ENCODE assay signal across 8 mouse cellular contexts in the genomic region with DNA sequence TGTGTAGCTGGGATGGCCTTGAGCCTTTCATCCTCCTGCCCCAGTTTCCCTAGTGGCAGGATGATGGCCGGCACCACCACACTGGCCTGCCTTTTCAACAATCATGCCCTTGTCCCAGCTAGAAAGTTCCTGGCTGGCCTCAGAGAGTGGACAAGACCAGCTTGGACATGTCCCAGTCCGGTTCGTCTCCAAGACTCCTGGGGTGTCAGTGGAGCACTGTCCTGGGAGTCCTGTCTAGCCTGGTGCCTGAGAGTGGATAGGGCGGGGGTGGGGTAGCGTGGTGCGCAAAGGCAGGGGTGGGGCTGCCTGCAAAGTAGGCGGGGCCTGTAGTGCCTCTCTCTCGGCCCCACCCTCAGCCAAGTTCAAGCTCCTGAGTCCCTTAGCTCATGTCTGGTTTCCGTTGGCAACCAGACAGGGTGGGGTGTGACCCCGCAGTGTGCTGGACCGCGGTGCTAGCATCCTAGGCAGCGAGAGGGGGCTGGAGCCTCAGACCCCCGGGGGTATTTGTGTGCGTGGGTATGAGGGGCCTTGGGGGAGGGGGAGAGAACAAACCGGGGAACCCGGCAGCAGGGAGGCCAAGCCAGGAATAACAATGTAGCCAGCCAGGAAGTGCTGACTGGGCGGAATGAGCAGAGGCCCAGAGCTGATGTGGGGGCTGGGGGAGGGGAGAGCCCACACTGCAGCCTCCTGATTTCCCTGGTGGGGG. TPM values are rescaled to one million over a fixed set of nuclear protein-coding genes. Genes with fewer than 3 reads are reported as not detected.
DNase-seq lines count a peak whose midpoint lies in the region; ATAC-seq and TF ChIP-seq lines count a peak whose summit lies in the region.

No protein-coding gene starts in this region.

- H3K36me3 ChIP-seq in forebrain, embryonic 12.5 days (replicated peaks): peaks cover 26% of the 10 kb centered on the region
- peaks cover 17% of the 10 kb centered on the region for H3K36me3 ChIP-seq in hindbrain, embryonic 10.5 days
- peaks cover 39% of the 10 kb centered on the region for H3K36me3 ChIP-seq in stomach, postnatal 0 days (ENCODE audit: control insufficient read depth, insufficient read depth, low read length)

- H3K9me3 ChIP-seq in forebrain, embryonic 12.5 days: no peaks in the 10 kb centered on the region
- H3K9me3 ChIP-seq in hindbrain, embryonic 10.5 days: no peaks in the 10 kb centered on the region
- no peaks in the 10 kb centered on the region for H3K9me3 ChIP-seq in stomach, postnatal 0 days (ENCODE audit: control insufficient read depth, low read length)

- peak overlapping the region; percentile 36 for H3K9ac ChIP-seq in forebrain, embryonic 12.5 days
- H3K9ac ChIP-seq in stomach, postnatal 0 days (ENCODE audit: low read length): no peak overlapping the region

- peak; percentile 49 for TF ChIP-seq CTCF in layer of hippocampus, adult 2 months (conservative IDR thresholded peaks at IDR 0.05)
- no peak; the same call in 1 of the 2 replicates for TF ChIP-seq CTCF in stomach, postnatal 0 days (IDR thresholded peaks at IDR 0.05; ENCODE audit: low read depth)

- no peak overlapping the region for H3K4me3 ChIP-seq in layer of hippocampus, adult 2 months
- H3K4me3 ChIP-seq in forebrain, embryonic 12.5 days (replicated peaks): peak overlapping the region; percentile 11; the same call in 1 of the 2 replicates
- H3K4me3 ChIP-seq in hindbrain, embryonic 10.5 days: peak overlapping the region; percentile 41
- peak overlapping the region; percentile 2; the same call in 1 of the 2 replicates for H3K4me3 ChIP-seq in stomach, postnatal 0 days (ENCODE audit: low read depth, low read length)

- intact Hi-C loops in left cerebral cortex, postnatal 14 days (cut with DNase I): no loop called here

- ATAC-seq in forebrain, embryonic 12.5 days (ENCODE audit: low FRiP score): peak; percentile 78
- 0 out of 2 replicates have a peak, but pooled peaks have one; percentile 19 for ATAC-seq in megakaryocyte, adult 5-6 weeks (ENCODE audit: poor library complexity, severe bottlenecking)
- ATAC-seq in stomach, postnatal 0 days (ENCODE audit: low FRiP score, low TSS enrichment): peak; percentile 82

- H3K4me1 ChIP-seq in forebrain, embryonic 12.5 days: peaks cover 56% of the 10 kb centered on the region
- H3K4me1 ChIP-seq in hindbrain, embryonic 10.5 days (replicated peaks): peaks cover 91% of the 10 kb centered on the region
- H3K4me1 ChIP-seq in stomach, postnatal 0 days (replicated peaks; ENCODE audit: control insufficient read depth, insufficient read depth): peaks cover 8% of the 10 kb centered on the region

- H3K27me3 ChIP-seq in forebrain, embryonic 12.5 days: peaks cover 50% of the 10 kb centered on the region
- peaks cover 86% of the 10 kb centered on the region for H3K27me3 ChIP-seq in hindbrain, embryonic 10.5 days (ENCODE audit: insufficient read depth, poor library complexity, severe bottlenecking)
- H3K27me3 ChIP-seq in stomach, postnatal 0 days (ENCODE audit: control insufficient read depth, insufficient read depth, low read length): no peaks in the 10 kb centered on the region

- H3K4me2 ChIP-seq in forebrain, embryonic 12.5 days: peak overlapping the region; percentile 39
- H3K4me2 ChIP-seq in stomach, postnatal 0 days (replicated peaks; ENCODE audit: low read depth): peak overlapping the region; percentile 17; the same call in 1 of the 2 replicates

- peak in 1 of 2 experiments; percentile 60 for DNase-seq in layer of hippocampus, adult 2 months (ENCODE audit: low spot score in 2 of 2)
- no peak for DNase-seq in layer of hippocampus, adult 9-10 months (ENCODE audit: low spot score)
- DNase-seq in c-Kit-positive CD71-positive TER-119-negative erythroid progenitor cells, embryonic 14.5 days (ENCODE audit: low read depth): peak; percentile 69
- DNase-seq in hindbrain, embryonic 10.5 days (ENCODE audit: low spot score): peak; percentile 85
- peak; percentile 54 to 65 for DNase-seq in left cerebral cortex, postnatal 14 days (ENCODE audit: low spot score in 2 of 2)
- DNase-seq in stomach, postnatal 0 days (ENCODE audit: low spot score): peak; percentile 84

- whole genome bisulfite sequencing in forebrain, embryonic 12.5 days: 5% methylated on average over 18 of the region's 18 CpGs
- WGBS in hindbrain, embryonic 10.5 days: 5% methylated on average over 18 of the region's 18 CpGs
- WGBS in stomach, postnatal 0 days: 10% methylated on average over 18 of the region's 18 CpGs

- TF ChIP-seq EP300 in stomach, postnatal 0 days (optimal IDR thresholded peaks at IDR 0.05): no peak

- H3K27ac ChIP-seq in layer of hippocampus, adult 2 months: peak overlapping the region; percentile 86
- peak overlapping the region; percentile 84 for H3K27ac ChIP-seq in forebrain, embryonic 12.5 days
- H3K27ac ChIP-seq in hindbrain, embryonic 10.5 days: peak overlapping the region; percentile 93
- H3K27ac ChIP-seq in stomach, postnatal 0 days (replicated peaks): peak overlapping the region; percentile 83

RNA-seq across cellular contexts. Expression of gene Smim24, which starts 8.8 kb away (rescaled TPM):
- 1 to 10 TPM; 1.9 to 2.1 TPM for total RNA-seq in layer of hippocampus, adult 2 months (2021)
- polyA plus RNA-seq in forebrain, embryonic 12.5 days (2016; fragmentation: Nextera tagmentation; extraction: Ambion mirVana): 1.8 and 2.6 TPM in 2 replicates
- polyA plus RNA-seq in hindbrain, embryonic 10.5 days (2016; fragmentation: Nextera tagmentation; extraction: Ambion mirVana): 2.7 and 3.0 TPM in 2 replicates
- total RNA-seq in left cerebral cortex, postnatal 14 days (2021): 1 to 10 TPM; 1.8 to 1.9 TPM
- total RNA-seq in megakaryocyte, adult 5-6 weeks (2015): 30.6 and 34.0 TPM in 2 replicates
- total RNA-seq in megakaryocyte, adult 5-6 weeks (2017): 6.5 and 11.5 TPM in 2 replicates
- 205 and 239 TPM in 2 replicates for polyA plus RNA-seq in stomach, postnatal 0 days (2015; fragmentation: Nextera tagmentation; extraction: Ambion mirVana)

RNA-seq across cellular contexts. Expression of gene Gm48552, which starts 12.9 kb away (rescaled TPM):
- 1 to 10 TPM; 5.5 to 8.1 TPM for total RNA-seq in layer of hippocampus, adult 2 months (2021)
- polyA plus RNA-seq in forebrain, embryonic 12.5 days (2016; fragmentation: Nextera tagmentation; extraction: Ambion mirVana): 1.4 and 2.1 TPM in 2 replicates
- polyA plus RNA-seq in hindbrain, embryonic 10.5 days (2016; fragmentation: Nextera tagmentation; extraction: Ambion mirVana): 1.0 and 2.5 TPM in 2 replicates
- total RNA-seq in left cerebral cortex, postnatal 14 days (2021): 1 to 10 TPM; 2.8 to 4.7 TPM
- total RNA-seq in megakaryocyte, adult 5-6 weeks (2015): not detected in 2 replicates
- 0.26 and 1.4 TPM in 2 replicates for total RNA-seq in megakaryocyte, adult 5-6 weeks (2017)
- polyA plus RNA-seq in stomach, postnatal 0 days (2015; fragmentation: Nextera tagmentation; extraction: Ambion mirVana): 0.29 and 0.36 TPM in 2 replicates

RNA-seq across cellular contexts. Expression of gene Gm48551, which starts 17.4 kb away (rescaled TPM):
- total RNA-seq in layer of hippocampus, adult 2 months (2021): 1 to 10 TPM; 4.4 to 6.1 TPM
- polyA plus RNA-seq in forebrain, embryonic 12.5 days (2016; fragmentation: Nextera tagmentation; extraction: Ambion mirVana): 4.2 and 4.6 TPM in 2 replicates
- polyA plus RNA-seq in hindbrain, embryonic 10.5 days (2016; fragmentation: Nextera tagmentation; extraction: Ambion mirVana): 4.0 and 4.8 TPM in 2 replicates
- total RNA-seq in left cerebral cortex, postnatal 14 days (2021): 1 to 10 TPM; 2.4 to 3.2 TPM
- 0.83 and 2.9 TPM in 2 replicates for total RNA-seq in megakaryocyte, adult 5-6 weeks (2015)
- total RNA-seq in megakaryocyte, adult 5-6 weeks (2017): 0.33 TPM in 1 of 2 replicates, not detected in the other
- 1.1 and 1.4 TPM in 2 replicates for polyA plus RNA-seq in stomach, postnatal 0 days (2015; fragmentation: Nextera tagmentation; extraction: Ambion mirVana)

RNA-seq across cellular contexts. Expression of gene Dohh, which starts 17.4 kb away (rescaled TPM):
- total RNA-seq in layer of hippocampus, adult 2 months (2021): 10 to 100 TPM; 75.9 to 79.7 TPM
- polyA plus RNA-seq in forebrain, embryonic 12.5 days (2016; fragmentation: Nextera tagmentation; extraction: Ambion mirVana): 68.1 and 68.5 TPM in 2 replicates
- 95.8 and 98.2 TPM in 2 replicates for polyA plus RNA-seq in hindbrain, embryonic 10.5 days (2016; fragmentation: Nextera tagmentation; extraction: Ambion mirVana)
- total RNA-seq in left cerebral cortex, postnatal 14 days (2021): 10 to 100 TPM; 82.4 to 88.6 TPM
- 5.4 and 5.7 TPM in 2 replicates for total RNA-seq in megakaryocyte, adult 5-6 weeks (2015)
- total RNA-seq in megakaryocyte, adult 5-6 weeks (2017): 21.9 and 42.4 TPM in 2 replicates
- 59.4 and 63.0 TPM in 2 replicates for polyA plus RNA-seq in stomach, postnatal 0 days (2015; fragmentation: Nextera tagmentation; extraction: Ambion mirVana)

RNA-seq across cellular contexts. Expression of gene Fzr1, which starts 23.4 kb away (rescaled TPM):
- total RNA-seq in layer of hippocampus, adult 2 months (2021): 10 to 100 TPM; 70.1 to 72.0 TPM
- polyA plus RNA-seq in forebrain, embryonic 12.5 days (2016; fragmentation: Nextera tagmentation; extraction: Ambion mirVana): 145 and 148 TPM in 2 replicates
- polyA plus RNA-seq in hindbrain, embryonic 10.5 days (2016; fragmentation: Nextera tagmentation; extraction: Ambion mirVana): 138 and 143 TPM in 2 replicates
- 10 to 100 TPM; 74.8 to 80.3 TPM for total RNA-seq in left cerebral cortex, postnatal 14 days (2021)
- 22.7 and 23.8 TPM in 2 replicates for total RNA-seq in megakaryocyte, adult 5-6 weeks (2015)
- total RNA-seq in megakaryocyte, adult 5-6 weeks (2017): 20.9 and 24.0 TPM in 2 replicates
- 51.4 and 51.6 TPM in 2 replicates for polyA plus RNA-seq in stomach, postnatal 0 days (2015; fragmentation: Nextera tagmentation; extraction: Ambion mirVana)

Comparison
In these comparisons a context has a peak if more than half of its experiments do, and no peak if none do; other contexts are left out.
1. ATAC-seq: peak in every context shown above with its lines; median percentile 82 in stomach, postnatal 0 days; 78 in forebrain, embryonic 12.5 days; 19 in megakaryocyte, adult 5-6 weeks.